Mouse (Mus musculus) liver, embryonic 11.5 days (tissue): Measurements from ENCODE around the gene Atg7. TPM values are rescaled to one million over a fixed set of nuclear protein-coding genes. Genes with fewer than 3 reads are reported as not detected.

ENCODE experiments used
- ATAC-seq: fragments of 200-750 bp; cut with Nextera tagmentation; replicated peaks from 2 replicates; pipeline ENCODE4 v1.8.0; 2017; ENCODE audit warnings: moderate number of reproducible peaks, mild to moderate bottlenecking, moderate TSS enrichment, moderate library complexity; ENCODE audit not compliant: low FRiP score
- DNase-seq: peaks from one replicate; pipeline ENCODE4 v3.0.0-alpha.2; 2017; ENCODE audit warnings: low spot score
- H3K27ac ChIP-seq: fragments of 300-500 bp; sonication (generic); 2 replicates; pipeline ENCODE4 v1.5.1; 2014; ENCODE audit warnings: mild to moderate bottlenecking, low read depth, low read length, control low read depth
- H3K27me3 ChIP-seq: fragments of 300-500 bp; sonication (generic); replicated peaks from 2 replicates; pipeline ENCODE4 v1.6.1; 2014; ENCODE audit warnings: low read length, mixed read lengths; ENCODE audit not compliant: control insufficient read depth, insufficient read depth
- H3K36me3 ChIP-seq: fragments of 300-500 bp; sonication (generic); 2 replicates; pipeline ENCODE4 v1.6.1; 2014; ENCODE audit warnings: mild to moderate bottlenecking, low read length, moderate library complexity, mixed read lengths; ENCODE audit not compliant: control insufficient read depth, insufficient read depth
- H3K4me1 ChIP-seq: fragments of 300-500 bp; sonication (generic); replicated peaks from 2 replicates; pipeline ENCODE4 v1.6.1; 2014; ENCODE audit warnings: low read length, mixed read lengths; ENCODE audit not compliant: control insufficient read depth, insufficient read depth
- H3K4me2 ChIP-seq: fragments of 300-500 bp; sonication (generic); 2 replicates; pipeline ENCODE4 v1.6.1; 2014; ENCODE audit warnings: mild to moderate bottlenecking, control low read depth, moderate library complexity
- H3K4me3 ChIP-seq: fragments of 300-500 bp; sonication (generic); 2 replicates; pipeline ENCODE4 v1.5.1; 2014; ENCODE audit warnings: low read depth, low read length, control low read depth
- H3K9ac ChIP-seq: fragments of 300-500 bp; sonication (generic); 2 replicates; pipeline ENCODE4 v1.6.1; 2014; ENCODE audit warnings: low read depth, low read length, control low read depth
- H3K9me3 ChIP-seq: fragments of 300-500 bp; sonication (generic); 2 replicates; pipeline ENCODE4 v1.6.1; 2016; ENCODE audit warnings: low read length, inconsistent platforms, mixed read lengths; ENCODE audit not compliant: control insufficient read depth
- WGBS: fragments of 180-500 bp; shearing (Covaris S2); extraction: QIAGEN DNeasy Blood & Tissue Kit; methylation state at CpG from one replicate; pipeline ENCODE4 v1.1.7; 2014; 5-methylcytosine and 5-hydroxymethylcytosine counted together
- polyA plus RNA-seq: library from polyadenylated mRNA; unstranded; fragments of >200 nt; fragmentation: Nextera tagmentation; extraction: Ambion mirVana; gene quantifications from 2 replicates; pipeline ENCODE4 v1.2.1, GENCODE M21; 2014

The Atg7 gene
- polyA plus RNA-seq, 1 experiment from 2014 or later: 20.8 TPM

GRCm38 (mm10) chr6:114894548-114895106 lies 251.7 kb downstream of the Atg7 start:
- Histone ChIP-seq H3K9me3 (no peaks in the 10 kb centered on the region), H3K9ac (peak overlapping the region; percentile 54), H3K27ac (peak overlapping the region; percentile 47), H3K27me3 (no peaks in the 10 kb centered on the region), H3K36me3 (peaks cover 2% of the 10 kb centered on the region; the same call in 1 of the 2 replicates), H3K4me2 (peak overlapping the region; percentile 38), H3K4me3 (no peak overlapping the region), H3K4me1 (peaks cover 46% of the 10 kb centered on the region)
- ATAC-seq: 0 out of 2 replicates have a peak, but pooled peaks have one; percentile 13
- 44% methylated on average over 4 of the region's 4 CpGs for WGBS
- DNase-seq: no peak

GRCm38 (mm10) chr6:114895191-114895590 lies 252.3 kb downstream of the Atg7 start:
- H3K9ac ChIP-seq: no peak overlapping the region
- DNase-seq (no peak), ATAC-seq (no peak)
- peaks cover 2% of the 10 kb centered on the region; the same call in 1 of the 2 replicates for H3K36me3 ChIP-seq
- H3K27ac ChIP-seq: no peak overlapping the region
- peaks cover 52% of the 10 kb centered on the region for H3K4me1 ChIP-seq
- H3K4me2 ChIP-seq: no peak overlapping the region
- WGBS: 90% methylated on average over 7 of the region's 7 CpGs
- H3K27me3 ChIP-seq: no peaks in the 10 kb centered on the region
- no peak overlapping the region for H3K4me3 ChIP-seq
- H3K9me3 ChIP-seq: no peaks in the 10 kb centered on the region

- Histone ChIP-seq H3K4me3 (no peak overlapping the region), H3K27me3 (no peaks in the 10 kb centered on the region), H3K9ac (no peak overlapping the region), H3K9me3 (no peaks in the 10 kb centered on the region), H3K36me3 (peaks cover 2% of the 10 kb centered on the region; the same call in 1 of the 2 replicates), H3K4me1 (peaks cover 54% of the 10 kb centered on the region), H3K4me2 (no peak overlapping the region), H3K27ac (no peak overlapping the region; the same call in 1 of the 2 replicates)
- ATAC-seq (no peak), DNase-seq (no peak)
- WGBS: 93% methylated on average over 2 of the region's 2 CpGs
Measured at GRCm38 (mm10) chr6:114896281-114896680, 253.4 kb downstream of the Atg7 start.

- DNase-seq: no peak
- Histone ChIP-seq H3K4me3 (no peak overlapping the region), H3K27me3 (no peaks in the 10 kb centered on the region), H3K9me3 (no peaks in the 10 kb centered on the region), H3K4me2 (no peak overlapping the region), H3K4me1 (peaks cover 56% of the 10 kb centered on the region), H3K9ac (no peak overlapping the region), H3K36me3 (peaks cover 2% of the 10 kb centered on the region; the same call in 1 of the 2 replicates), H3K27ac (no peak overlapping the region)
- 74% methylated on average over 4 of the region's 4 CpGs for WGBS
- ATAC-seq: no peak
Measured at GRCm38 (mm10) chr6:114898949-114899348, 256.1 kb downstream of the Atg7 start.

GRCm38 (mm10) chr6:114899652-114900051 lies 256.8 kb downstream of the Atg7 start:
- Histone ChIP-seq H3K9me3 (no peaks in the 10 kb centered on the region), H3K4me3 (no peak overlapping the region), H3K36me3 (no peaks in the 10 kb centered on the region; the same call in 1 of the 2 replicates), H3K27ac (peak overlapping the region; percentile 97), H3K4me1 (peaks cover 56% of the 10 kb centered on the region), H3K4me2 (peak overlapping the region; percentile 69), H3K9ac (peak overlapping the region; percentile 39; the same call in 1 of the 2 replicates), H3K27me3 (no peaks in the 10 kb centered on the region)
- 39% methylated on average over 7 of the region's 7 CpGs for WGBS
- ATAC-seq: no peak
- DNase-seq: no peak

- DNase-seq: no peak
- no peak overlapping the region for H3K4me3 ChIP-seq
- 59% methylated on average over 10 of the region's 10 CpGs for WGBS
- peak overlapping the region; percentile 39; the same call in 1 of the 2 replicates for H3K9ac ChIP-seq
- no peak for ATAC-seq
- no peaks in the 10 kb centered on the region for H3K9me3 ChIP-seq
- H3K27ac ChIP-seq: peak overlapping the region; percentile 97
- H3K36me3 ChIP-seq: no peaks in the 10 kb centered on the region; the same call in 1 of the 2 replicates
- peak overlapping the region; percentile 69 for H3K4me2 ChIP-seq
- H3K4me1 ChIP-seq: peaks cover 58% of the 10 kb centered on the region
- H3K27me3 ChIP-seq: no peaks in the 10 kb centered on the region
Measured at GRCm38 (mm10) chr6:114900194-114900593, 257.3 kb downstream of the Atg7 start.

GRCm38 (mm10) chr6:114901321-114901824 lies 258.5 kb downstream of the Atg7 start:
- ATAC-seq (peak; percentile 91), DNase-seq (peak; percentile 58)
- Histone ChIP-seq H3K27me3 (no peaks in the 10 kb centered on the region), H3K9me3 (no peaks in the 10 kb centered on the region), H3K4me1 (peaks cover 69% of the 10 kb centered on the region), H3K36me3 (no peaks in the 10 kb centered on the region; the same call in 1 of the 2 replicates), H3K9ac (peak overlapping the region; percentile 61), H3K4me3 (peak overlapping the region; percentile 28; the same call in 1 of the 2 replicates), H3K27ac (peak overlapping the region; percentile 97), H3K4me2 (peak overlapping the region; percentile 69)
- 8% methylated on average over 12 of the region's 12 CpGs for WGBS

- WGBS: 23% methylated on average over 4 of the region's 4 CpGs
- Histone ChIP-seq H3K4me2 (peak overlapping the region; percentile 69), H3K36me3 (no peaks in the 10 kb centered on the region; the same call in 1 of the 2 replicates), H3K9ac (peak overlapping the region; percentile 61), H3K4me3 (peak overlapping the region; percentile 28; the same call in 1 of the 2 replicates), H3K9me3 (no peaks in the 10 kb centered on the region), H3K27ac (peak overlapping the region; percentile 97), H3K27me3 (no peaks in the 10 kb centered on the region), H3K4me1 (peaks cover 74% of the 10 kb centered on the region)
- no peak for DNase-seq
- ATAC-seq: peak; percentile 26; the same call in 1 of the 2 replicates
Measured at GRCm38 (mm10) chr6:114901921-114902320, 259.0 kb downstream of the Atg7 start.
